Mouse (Mus musculus) c-Kit-positive CD71-negative TER-119-negative erythroid progenitor cells, embryonic 14.5 days (primary cell): ENCODE measurements at regions not wholly inside any gene's neighbourhood (a gene's known extent, or its start where the extent isn't known, plus 50 kb on each side); places are given as distances from the start of the nearest gene placed in this dataset.

Experiments used
- DNase-seq: peaks from one replicate; pipeline ENCODE4 v3.0.0-alpha.2; 2013; ENCODE audit warnings: low read depth

GRCm38 (mm10) chr3:157710790-157711381, 144.2 kb downstream of the Ptger3 start:
- DNase-seq, result no peak

GRCm38 (mm10) chr3:157699961-157700360, 133.3 kb downstream of the Ptger3 start:
- no peak for DNase-seq

- no peak for DNase-seq
Measured at GRCm38 (mm10) chr3:157698529-157698928, 131.8 kb downstream of the Ptger3 start.

DNA sequence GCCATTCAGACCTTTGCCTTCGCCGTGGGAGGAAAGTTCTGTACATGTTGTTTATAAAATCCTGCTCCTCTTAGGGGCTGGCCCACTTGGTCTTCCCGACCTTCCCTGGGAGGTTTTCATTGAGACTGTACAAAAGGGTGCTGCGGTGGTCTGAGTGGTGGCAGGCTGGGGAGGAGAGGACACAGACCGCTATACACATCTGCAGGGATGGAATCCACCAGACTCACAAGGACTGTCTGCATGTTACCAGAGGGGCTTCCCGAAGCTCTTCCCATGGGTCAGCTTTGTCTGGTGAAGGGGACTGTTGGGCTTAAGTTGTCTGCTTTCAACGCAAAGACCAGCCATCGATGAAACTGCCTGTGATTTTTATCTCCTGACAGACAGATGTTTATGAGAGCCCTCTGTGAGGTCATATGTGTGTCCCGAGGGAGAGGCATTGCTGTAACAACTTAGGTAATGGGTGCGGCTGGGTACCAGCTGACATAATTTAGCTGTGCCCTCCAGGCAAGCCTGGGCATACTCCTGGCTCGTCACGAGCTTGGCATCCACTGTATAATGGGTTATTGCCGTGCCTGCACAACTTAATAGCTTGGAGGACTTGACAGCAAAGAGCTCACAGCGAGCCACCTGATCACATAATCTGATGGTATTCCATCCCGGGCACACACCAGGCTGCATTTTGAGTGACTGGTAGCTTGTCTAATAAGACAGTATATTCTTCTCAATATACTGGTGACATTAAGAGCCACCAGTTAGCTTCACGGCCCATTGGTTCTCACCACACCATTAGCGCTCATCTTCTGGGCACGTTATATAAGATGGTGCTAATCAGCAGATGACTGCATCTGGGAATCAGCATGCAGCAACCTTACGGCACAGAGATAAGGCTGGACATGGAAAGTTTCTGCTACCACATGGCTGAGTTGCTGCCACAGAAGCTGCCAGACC, 128.7 kb downstream of the Ptger3 start:
- DNase-seq, result no peak
